Mouse (Mus musculus) kidney, postnatal 0 days (tissue): ENCODE data around the gene Igsf8. TPM values are rescaled to one million over a fixed set of nuclear protein-coding genes. Genes with fewer than 3 reads are reported as not detected.

Source experiments
- ATAC-seq: fragments of 200-750 bp; cut with Nextera tagmentation; replicated peaks from 2 replicates; pipeline ENCODE4 v1.8.0; 2017; ENCODE audit warnings: low read depth, moderate number of reproducible peaks, moderate TSS enrichment, moderate library complexity; ENCODE audit not compliant: low FRiP score
- DNase-seq: peaks from one replicate; pipeline ENCODE4 v3.0.0-alpha.2; 2016; ENCODE audit warnings: low spot score
- H3K27ac ChIP-seq: fragments of 300-500 bp; sonication (generic); 2 replicates; pipeline ENCODE4 v1.5.1; 2014; ENCODE audit warnings: mild to moderate bottlenecking
- H3K27me3 ChIP-seq: fragments of 300-500 bp; sonication (generic); 2 replicates; pipeline ENCODE4 v1.6.1; 2014; ENCODE audit warnings: low read length, mixed read lengths; ENCODE audit not compliant: insufficient read depth
- H3K36me3 ChIP-seq: fragments of 300-500 bp; sonication (generic); 2 replicates; pipeline ENCODE4 v1.6.1; 2014; ENCODE audit warnings: low read length, mixed read lengths; ENCODE audit not compliant: insufficient read depth
- H3K4me1 ChIP-seq: fragments of 300-500 bp; sonication (generic); replicated peaks from 2 replicates; pipeline ENCODE4 v1.6.1; 2014; ENCODE audit warnings: antibody characterized with exemption, low read length, mixed read lengths; ENCODE audit not compliant: insufficient read depth
- H3K4me2 ChIP-seq: fragments of 300-500 bp; sonication (generic); 2 replicates; pipeline ENCODE4 v1.6.1; 2014; ENCODE audit warnings: mild to moderate bottlenecking, low read length, moderate library complexity, mixed read lengths
- H3K4me3 ChIP-seq: fragments of 300-500 bp; sonication (generic); replicated peaks from 2 replicates; pipeline ENCODE4 v1.5.1; 2014; ENCODE audit warnings: low read depth, low read length
- H3K9ac ChIP-seq: fragments of 300-500 bp; sonication (generic); 2 replicates; pipeline ENCODE4 v1.6.1; 2014; ENCODE audit warnings: low read depth, low read length
- H3K9me3 ChIP-seq: fragments of 300-500 bp; sonication (generic); replicated peaks from 2 replicates; pipeline ENCODE4 v1.6.1; 2016; ENCODE audit warnings: low read length, inconsistent platforms, mixed read lengths
- CTCF ChIP-seq: IDR thresholded peaks from 2 replicates; pipeline ENCODE4 v1.5.1; 2016; ENCODE audit warnings: antibody characterized with exemption, low read depth, mild to moderate bottlenecking, moderate library complexity
- WGBS: fragments of 180-500 bp; shearing (Covaris S2); extraction: QIAGEN DNeasy Blood & Tissue Kit; methylation state at CpG from one replicate; pipeline ENCODE4 v1.1.7; 2014; 5-methylcytosine and 5-hydroxymethylcytosine counted together
- polyA plus RNA-seq: library from polyadenylated mRNA; unstranded; fragments of >200 nt; fragmentation: Nextera tagmentation; extraction: Ambion mirVana; gene quantifications from 2 replicates; pipeline ENCODE4 v1.2.1, GENCODE M21; 2015

Igsf8 gene
- polyA plus RNA-seq, 1 experiment from 2014 or later = 39.0 TPM

DNA sequence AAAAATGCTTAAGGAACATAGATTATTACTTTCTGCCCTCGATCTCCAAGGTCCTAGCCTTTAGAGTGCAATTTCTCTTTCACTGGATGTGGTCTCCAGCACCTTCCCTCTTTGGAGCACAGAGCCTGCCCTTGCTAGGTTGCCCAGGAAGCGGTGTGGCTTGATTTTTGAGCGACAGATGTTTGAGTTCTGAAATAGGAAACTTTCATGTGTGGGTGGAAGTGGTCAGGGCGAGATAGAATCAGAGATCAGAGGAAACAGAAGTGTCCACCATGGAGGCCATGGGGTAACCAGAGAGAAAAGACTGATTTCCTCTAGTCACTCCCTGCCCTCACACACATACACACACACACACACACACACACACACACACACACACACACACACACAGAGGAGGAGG is 44.8 kb downstream of the Igsf8 start:
- TF ChIP-seq CTCF = no peak
- WGBS = 44% methylated on average over 4 of the region's 4 CpGs

DNA sequence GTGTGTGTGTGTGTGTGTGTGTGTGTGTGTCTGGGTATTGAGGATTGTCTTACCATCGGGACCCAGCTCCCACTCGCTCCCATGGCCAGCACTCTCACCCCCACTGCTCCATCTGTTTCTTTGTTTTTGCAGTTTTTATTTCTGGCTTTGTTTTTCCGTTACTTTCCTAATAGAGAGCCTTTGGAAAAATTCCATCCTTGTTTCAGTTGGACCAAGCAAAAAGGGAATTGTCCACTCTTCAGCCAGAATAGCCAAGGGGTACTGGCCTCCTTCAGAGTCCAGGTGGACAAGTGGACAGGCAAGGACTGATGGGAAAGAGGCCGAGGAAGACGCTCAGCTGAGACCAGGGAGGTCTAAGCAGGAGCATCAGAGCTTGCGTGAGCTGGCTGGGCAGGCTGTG is 45.4 kb downstream of the Igsf8 start:
- Histone ChIP-seq H3K9me3 (no peaks in the 10 kb centered on the region), H3K9ac (no peak overlapping the region), H3K4me2 (no peak overlapping the region), H3K27ac (no peak overlapping the region), H3K36me3 (no peaks in the 10 kb centered on the region), H3K27me3 (no peaks in the 10 kb centered on the region), H3K4me3 (no peak overlapping the region), H3K4me1 (0 out of 2 replicates have a peak, but pooled peaks cover 7% of the 10 kb centered on the region)
- no peak for DNase-seq
- ATAC-seq = no peak
- no peak for TF ChIP-seq CTCF
- WGBS = 57% methylated on average over 6 of the region's 6 CpGs

More for the DNA sequence above, 44.8 kb downstream of the Igsf8 start:
- ATAC-seq (no peak), DNase-seq (no peak)
- Histone ChIP-seq H3K27me3 (no peaks in the 10 kb centered on the region), H3K4me2 (no peak overlapping the region), H3K4me1 (0 out of 2 replicates have a peak, but pooled peaks cover 7% of the 10 kb centered on the region), H3K9ac (no peak overlapping the region), H3K36me3 (no peaks in the 10 kb centered on the region), H3K27ac (no peak overlapping the region), H3K9me3 (no peaks in the 10 kb centered on the region), H3K4me3 (no peak overlapping the region)

DNA sequence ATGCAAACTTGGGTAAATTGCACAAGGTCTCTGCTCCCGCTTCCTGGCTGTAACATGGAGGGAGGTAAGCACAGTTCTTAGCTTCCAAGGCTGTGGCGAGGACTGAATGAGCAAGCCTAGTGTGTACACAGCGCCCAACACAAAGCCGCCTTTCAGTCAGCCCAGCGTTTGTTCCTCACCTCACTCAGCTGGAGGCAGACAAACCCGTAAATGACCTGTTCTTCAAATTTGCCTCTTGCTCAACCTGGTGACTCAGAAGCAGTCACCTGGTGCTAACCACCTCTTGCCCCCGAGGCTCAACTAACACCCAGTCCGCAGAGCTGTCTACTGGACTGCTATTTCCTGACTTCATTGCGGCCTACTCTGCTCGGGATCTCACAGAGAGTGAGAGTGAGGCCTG is 46.5 kb downstream of the Igsf8 start:
- ATAC-seq (no peak), DNase-seq (no peak)
- Histone ChIP-seq H3K27ac (peak overlapping the region; percentile 47; the same call in 1 of the 2 replicates), H3K9ac (no peak overlapping the region), H3K27me3 (no peaks in the 10 kb centered on the region), H3K4me2 (no peak overlapping the region), H3K4me3 (no peak overlapping the region), H3K36me3 (no peaks in the 10 kb centered on the region), H3K4me1 (0 out of 2 replicates have a peak, but pooled peaks cover 9% of the 10 kb centered on the region), H3K9me3 (no peaks in the 10 kb centered on the region)
- WGBS = 62% methylated on average over 10 of the region's 10 CpGs
- TF ChIP-seq CTCF = no peak

DNA sequence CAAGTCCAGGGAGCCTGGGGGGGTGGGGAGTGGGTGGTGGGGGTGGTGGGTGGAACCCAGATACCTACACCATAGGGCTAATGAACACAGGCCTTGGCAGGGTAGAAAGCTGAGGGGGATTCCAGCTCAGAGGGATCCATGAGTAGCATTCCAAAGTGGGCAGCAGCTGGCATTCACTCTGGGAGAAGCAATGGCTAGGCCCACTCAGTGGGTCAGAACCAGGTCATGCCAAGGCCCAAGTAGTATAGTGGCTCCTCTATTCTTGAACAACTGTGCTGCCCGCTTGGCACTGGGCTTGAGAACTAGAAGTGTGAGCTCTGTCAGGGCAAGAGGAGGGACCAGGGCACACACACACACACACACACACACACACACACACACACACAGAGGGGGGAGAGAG is 47.0 kb downstream of the Igsf8 start:
- H3K4me2 ChIP-seq = no peak overlapping the region
- DNase-seq (no peak), ATAC-seq (no peak)
- H3K9me3 ChIP-seq = no peaks in the 10 kb centered on the region
- no peak overlapping the region for H3K4me3 ChIP-seq
- H3K9ac ChIP-seq = no peak overlapping the region
- H3K27ac ChIP-seq = peak overlapping the region; percentile 47; the same call in 1 of the 2 replicates
- no peak for TF ChIP-seq CTCF
- H3K27me3 ChIP-seq = no peaks in the 10 kb centered on the region
- no peaks in the 10 kb centered on the region for H3K36me3 ChIP-seq
- H3K4me1 ChIP-seq = 0 out of 2 replicates have a peak, but pooled peaks cover 13% of the 10 kb centered on the region
- WGBS = 100% methylated on average over 1 of the region's 1 CpGs

DNA sequence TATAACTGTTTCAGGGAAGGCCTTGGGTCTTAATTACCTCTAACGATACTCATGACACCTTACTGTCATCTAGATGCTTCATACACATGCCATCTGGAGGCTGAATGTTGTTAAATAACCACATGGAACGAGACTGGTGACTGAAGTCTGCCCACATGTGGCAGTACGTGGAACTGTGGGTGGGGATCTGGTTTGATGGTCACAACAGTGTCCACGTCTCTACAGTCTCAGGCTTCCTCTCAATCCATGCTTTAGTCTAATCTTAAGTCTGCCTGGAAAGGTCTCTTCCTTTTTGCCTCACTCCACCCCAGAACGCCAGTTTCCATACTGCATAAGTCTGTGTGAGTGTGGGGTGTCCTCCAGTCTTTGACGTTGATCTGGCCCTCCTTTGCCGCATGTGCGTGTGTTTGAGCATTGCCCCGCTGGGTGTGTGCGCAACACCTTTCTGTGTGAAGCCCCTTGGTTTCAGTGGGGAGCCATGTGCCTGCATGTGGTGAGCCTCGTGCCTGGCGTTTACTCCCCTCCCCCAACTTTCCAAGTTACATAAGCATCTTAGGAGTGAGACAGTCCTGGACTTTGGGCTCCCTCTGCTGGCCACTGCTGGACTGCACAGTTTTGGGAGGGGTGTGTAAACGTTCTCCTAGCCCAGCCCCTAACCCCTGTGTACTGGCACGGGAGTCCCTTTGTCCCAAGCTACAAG is 48.4 kb downstream of the Igsf8 start:
- TF ChIP-seq CTCF = peak; percentile 96
- Histone ChIP-seq H3K27me3 (no peaks in the 10 kb centered on the region), H3K36me3 (no peaks in the 10 kb centered on the region), H3K4me1 (0 out of 2 replicates have a peak, but pooled peaks cover 13% of the 10 kb centered on the region), H3K9me3 (no peaks in the 10 kb centered on the region), H3K9ac (peak overlapping the region; percentile 58; the same call in 1 of the 2 replicates), H3K4me2 (peak overlapping the region; percentile 63), H3K27ac (peak overlapping the region; percentile 82), H3K4me3 (peak overlapping the region; percentile 18; the same call in 1 of the 2 replicates)
- WGBS = under 1% methylated on average over 14 of the region's 14 CpGs
- peak; percentile 98 for DNase-seq
- peak; percentile 80 for ATAC-seq

DNA sequence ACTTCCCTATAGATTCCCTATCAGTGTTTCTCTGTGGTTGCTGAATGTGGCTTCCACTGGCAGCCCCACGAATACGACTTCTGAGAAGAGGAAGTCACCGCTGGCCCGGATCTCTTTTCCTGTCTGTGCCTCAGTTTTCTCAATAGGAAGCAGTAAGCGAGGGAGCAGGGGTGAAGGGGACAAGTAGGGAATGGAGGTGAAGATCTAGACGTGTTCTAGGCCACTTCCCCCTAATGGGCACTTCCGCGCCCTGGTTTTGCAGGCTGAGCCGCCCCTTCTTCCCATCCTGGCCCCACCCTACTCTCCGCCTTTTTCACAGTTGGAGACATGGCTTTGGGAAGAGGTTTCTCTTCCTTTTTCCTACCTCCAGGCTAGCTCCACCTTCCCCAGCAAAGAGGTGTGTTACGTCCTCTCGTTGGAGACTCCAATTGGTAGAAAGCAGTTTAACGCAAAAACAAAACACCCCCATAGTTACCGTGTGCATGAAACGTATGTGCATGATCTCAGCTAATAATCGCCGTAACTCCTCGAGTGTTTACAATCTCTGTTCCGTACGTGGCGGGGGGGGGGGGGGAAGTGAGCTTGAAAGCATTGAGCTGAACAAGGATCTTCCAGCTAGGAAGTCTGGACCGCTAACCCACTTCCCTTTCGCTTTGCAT is 49.9 kb downstream of the Igsf8 start:
- no peak; the same call in 1 of the 2 replicates for TF ChIP-seq CTCF
- no peaks in the 10 kb centered on the region for H3K36me3 ChIP-seq
- peak overlapping the region; percentile 96 for H3K27ac ChIP-seq
- H3K27me3 ChIP-seq = no peaks in the 10 kb centered on the region
- 0 out of 2 replicates have a peak, but pooled peaks cover 13% of the 10 kb centered on the region for H3K4me1 ChIP-seq
- H3K9ac ChIP-seq = peak overlapping the region; percentile 69
- 3% methylated on average over 23 of the region's 23 CpGs for WGBS
- peak overlapping the region; percentile 71 for H3K4me3 ChIP-seq
- H3K4me2 ChIP-seq = peak overlapping the region; percentile 85
- ATAC-seq (peak; percentile 18; the same call in 1 of the 2 replicates), DNase-seq (peak; percentile 84)
- no peaks in the 10 kb centered on the region for H3K9me3 ChIP-seq
